Mouse (Mus musculus) erythroblast, embryonic 14.5 days (primary cell): Measurements from ENCODE around the gene Xrcc1.

ENCODE experiments used
- GATA1 ChIP-seq: IDR thresholded peaks from 2 replicates; pipeline ENCODE4 v1.6.1; 2012; ENCODE audit warnings: low read length, inconsistent platforms, mixed read lengths
- TAL1 ChIP-seq: IDR thresholded peaks from 3 replicates; pipeline ENCODE4 v1.6.1; 2012; ENCODE audit warnings: low read length, inconsistent platforms, mixed read lengths

- TF ChIP-seq TAL1 = no peak
- no peak for TF ChIP-seq GATA1
These were observed 73.7 kb downstream of the Xrcc1 start for GRCm38 (mm10) chr7:24619671-24620397.
